Mouse (Mus musculus) embryonic fibroblast, embryonic 13.5 days (primary cell): ENCODE results near the gene Myo1e.

ENCODE experiments used
- CTCF ChIP-seq: IDR thresholded peaks from 2 replicates; pipeline ENCODE4 v1.5.1; 2011; ENCODE audit warnings: mild to moderate bottlenecking, control low read depth, low read length, moderate library complexity, borderline replicate concordance; ENCODE audit not compliant: insufficient read depth
- POLR2A ChIP-seq: IDR thresholded peaks from 2 replicates; pipeline ENCODE4 v1.6.1; 2011; ENCODE audit warnings: low read depth, mild to moderate bottlenecking, control low read depth, low read length, moderate library complexity

- no peak for TF ChIP-seq POLR2A
- TF ChIP-seq CTCF: no peak
These were observed 108.0 kb downstream of the Myo1e start for GRCm38 (mm10) chr9:70315130-70315529.
